Mouse (Mus musculus): ENCODE measurements at regions not wholly inside any gene's neighbourhood (a gene's known extent, or its start where the extent isn't known, plus 50 kb on each side); places are given as distances from the start of the nearest gene placed in this dataset.

DNA sequence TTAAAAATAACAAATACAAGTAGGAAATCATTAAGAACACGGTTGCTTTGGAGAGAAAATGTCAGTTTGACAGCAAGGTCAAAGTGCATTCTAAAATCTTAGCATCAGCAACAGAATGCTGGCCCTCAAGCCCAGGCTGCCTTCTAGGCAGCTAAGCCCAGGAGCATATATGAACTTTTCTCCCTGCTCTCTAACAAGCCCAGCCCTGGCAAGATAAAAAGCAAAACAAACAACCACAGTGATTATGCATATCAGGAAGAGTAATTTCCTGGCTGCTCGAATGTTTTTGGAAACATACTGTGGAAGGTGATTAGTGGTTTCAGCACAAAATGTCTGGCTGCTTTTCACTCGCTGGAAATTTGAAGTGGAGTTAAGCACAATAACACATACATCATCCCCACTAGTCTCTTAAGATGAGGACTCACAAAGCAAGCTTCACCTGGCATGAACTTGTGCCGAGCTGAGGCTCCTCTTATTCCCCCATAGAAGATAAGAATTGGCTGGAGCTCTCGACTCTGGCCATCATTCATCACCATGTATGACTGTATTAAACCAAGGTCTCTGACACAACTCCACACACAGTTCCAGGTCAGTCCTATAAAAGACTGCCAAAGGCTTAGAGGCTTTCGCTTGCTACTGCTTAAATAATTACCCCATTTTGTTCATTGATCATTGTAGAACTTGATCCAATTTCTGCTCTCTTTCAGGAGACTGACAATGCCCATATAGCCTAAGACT, 574.0 kb downstream of the Rps29 start:
- no peaks in the 10 kb centered on the region for H3K27me3 ChIP-seq (ENCODE audit: control insufficient read depth, insufficient read depth, low read length)
- H3K4me2 ChIP-seq (replicated peaks; ENCODE audit: low read depth, low read length): no peak overlapping the region
- H3K4me1 ChIP-seq (replicated peaks; ENCODE audit: control insufficient read depth, insufficient read depth, low read length): no peaks in the 10 kb centered on the region
- no peak overlapping the region for H3K27ac ChIP-seq (ENCODE audit: low read depth, low read length)
- 66% methylated on average over 6 of the region's 6 CpGs for WGBS
- H3K4me3 ChIP-seq (ENCODE audit: low read depth, low read length): no peak overlapping the region
- no peak for ATAC-seq (ENCODE audit: low FRiP score)
- H3K36me3 ChIP-seq (ENCODE audit: control insufficient read depth, insufficient read depth, low read length): no peaks in the 10 kb centered on the region
- no peak for DNase-seq (ENCODE audit: low spot score)
- H3K9me3 ChIP-seq (ENCODE audit: control insufficient read depth, low read length): no peaks in the 10 kb centered on the region
- no peak overlapping the region for H3K9ac ChIP-seq (ENCODE audit: low read depth, low read length)

DNA sequence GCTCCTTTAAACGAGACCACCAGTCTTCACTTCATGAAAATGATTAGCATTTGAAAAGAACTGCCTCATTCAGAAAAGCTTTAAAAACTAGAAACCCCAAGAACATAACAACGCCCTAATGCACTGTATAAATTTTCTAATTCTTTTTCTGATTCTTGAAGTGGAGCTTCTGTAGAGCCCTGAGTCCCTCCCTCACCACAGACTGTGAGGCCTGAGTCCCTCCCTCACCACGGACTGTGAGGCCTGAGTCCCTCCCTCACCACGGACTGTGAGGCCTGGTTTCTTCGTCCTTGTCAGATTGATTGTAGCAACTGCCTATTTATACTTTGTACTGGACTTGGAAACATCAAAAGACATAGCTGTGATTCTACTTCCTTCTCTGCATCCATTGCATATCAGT, 579.1 kb downstream of the Rps29 start:
- H3K4me3 ChIP-seq (ENCODE audit: low read depth, low read length): no peak overlapping the region
- no peak overlapping the region for H3K4me2 ChIP-seq (replicated peaks; ENCODE audit: low read depth, low read length)
- H3K9ac ChIP-seq (ENCODE audit: low read depth, low read length): no peak overlapping the region
- no peak overlapping the region for H3K27ac ChIP-seq (ENCODE audit: low read depth, low read length)
- no peaks in the 10 kb centered on the region for H3K36me3 ChIP-seq (ENCODE audit: control insufficient read depth, insufficient read depth, low read length)
- no peaks in the 10 kb centered on the region; the same call in 1 of the 2 replicates for H3K4me1 ChIP-seq (replicated peaks; ENCODE audit: control insufficient read depth, insufficient read depth, low read length)
- DNase-seq (ENCODE audit: low spot score) (no peak), ATAC-seq (ENCODE audit: low FRiP score) (peak; percentile 41; the same call in 1 of the 2 replicates)
- 35% methylated on average over 5 of the region's 5 CpGs for WGBS
- H3K9me3 ChIP-seq (ENCODE audit: control insufficient read depth, low read length): no peaks in the 10 kb centered on the region
- no peaks in the 10 kb centered on the region for H3K27me3 ChIP-seq (ENCODE audit: control insufficient read depth, insufficient read depth, low read length)

DNA sequence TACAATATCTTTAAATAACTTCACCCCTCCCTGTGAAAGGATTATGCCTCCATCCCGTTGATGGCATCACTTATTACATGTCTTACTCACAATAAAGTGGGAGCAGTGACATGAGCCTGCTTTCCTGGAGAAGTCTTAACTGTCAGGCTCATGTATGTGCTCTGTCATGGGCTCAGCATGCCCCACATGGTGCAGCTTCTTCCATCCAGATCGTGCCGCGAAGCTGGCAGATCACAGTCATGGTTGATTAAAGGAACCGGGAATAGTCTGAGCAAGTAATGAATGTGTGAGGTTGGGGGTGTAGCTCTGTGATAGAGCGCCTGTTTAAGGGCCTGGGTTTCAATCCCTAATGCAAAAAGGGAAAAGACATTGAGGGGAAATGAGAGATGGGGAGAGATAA, 581.5 kb downstream of the Rps29 start:
- Histone ChIP-seq H3K4me2 (replicated peaks; ENCODE audit: low read depth, low read length) (no peak overlapping the region), H3K4me3 (ENCODE audit: low read depth, low read length) (no peak overlapping the region), H3K9ac (ENCODE audit: low read depth, low read length) (no peak overlapping the region), H3K9me3 (ENCODE audit: control insufficient read depth, low read length) (no peaks in the 10 kb centered on the region), H3K4me1 (replicated peaks; ENCODE audit: control insufficient read depth, insufficient read depth, low read length) (no peaks in the 10 kb centered on the region; the same call in 1 of the 2 replicates), H3K36me3 (ENCODE audit: control insufficient read depth, insufficient read depth, low read length) (no peaks in the 10 kb centered on the region), H3K27me3 (ENCODE audit: control insufficient read depth, insufficient read depth, low read length) (no peaks in the 10 kb centered on the region), H3K27ac (ENCODE audit: low read depth, low read length) (no peak overlapping the region)
- 52% methylated on average over 6 of the region's 6 CpGs for WGBS
- peak; percentile 13 for DNase-seq (ENCODE audit: low spot score)
- peak; percentile 80 for ATAC-seq (ENCODE audit: low FRiP score)

DNA sequence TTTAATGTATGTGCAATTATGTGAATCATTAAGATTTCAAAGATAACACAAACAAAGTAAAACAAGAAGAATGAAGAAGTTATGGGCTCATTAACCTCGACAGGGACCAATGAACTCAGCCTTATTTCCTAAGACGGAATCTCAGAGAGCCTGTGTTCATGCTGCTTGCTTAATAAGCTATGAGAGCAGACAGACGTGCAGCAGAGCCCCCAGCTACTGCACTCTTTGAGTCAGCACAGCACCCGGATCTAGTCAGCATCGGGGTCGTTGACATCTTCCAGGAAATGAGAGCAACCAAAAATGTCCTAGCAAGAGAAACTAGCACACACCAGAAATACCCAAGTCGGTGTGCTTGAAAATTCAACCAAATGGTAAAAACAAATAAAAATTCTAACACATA, 582.1 kb downstream of the Rps29 start:
- H3K27ac ChIP-seq (ENCODE audit: low read depth, low read length): no peak overlapping the region
- no peak overlapping the region for H3K4me2 ChIP-seq (replicated peaks; ENCODE audit: low read depth, low read length)
- H3K36me3 ChIP-seq (ENCODE audit: control insufficient read depth, insufficient read depth, low read length): no peaks in the 10 kb centered on the region
- ATAC-seq (ENCODE audit: low FRiP score) (no peak), DNase-seq (ENCODE audit: low spot score) (no peak)
- 57% methylated on average over 7 of the region's 7 CpGs for WGBS
- H3K9me3 ChIP-seq (ENCODE audit: control insufficient read depth, low read length): no peaks in the 10 kb centered on the region
- no peaks in the 10 kb centered on the region for H3K27me3 ChIP-seq (ENCODE audit: control insufficient read depth, insufficient read depth, low read length)
- H3K4me3 ChIP-seq (ENCODE audit: low read depth, low read length): no peak overlapping the region
- no peaks in the 10 kb centered on the region; the same call in 1 of the 2 replicates for H3K4me1 ChIP-seq (replicated peaks; ENCODE audit: control insufficient read depth, insufficient read depth, low read length)
- no peak overlapping the region for H3K9ac ChIP-seq (ENCODE audit: low read depth, low read length)

DNA sequence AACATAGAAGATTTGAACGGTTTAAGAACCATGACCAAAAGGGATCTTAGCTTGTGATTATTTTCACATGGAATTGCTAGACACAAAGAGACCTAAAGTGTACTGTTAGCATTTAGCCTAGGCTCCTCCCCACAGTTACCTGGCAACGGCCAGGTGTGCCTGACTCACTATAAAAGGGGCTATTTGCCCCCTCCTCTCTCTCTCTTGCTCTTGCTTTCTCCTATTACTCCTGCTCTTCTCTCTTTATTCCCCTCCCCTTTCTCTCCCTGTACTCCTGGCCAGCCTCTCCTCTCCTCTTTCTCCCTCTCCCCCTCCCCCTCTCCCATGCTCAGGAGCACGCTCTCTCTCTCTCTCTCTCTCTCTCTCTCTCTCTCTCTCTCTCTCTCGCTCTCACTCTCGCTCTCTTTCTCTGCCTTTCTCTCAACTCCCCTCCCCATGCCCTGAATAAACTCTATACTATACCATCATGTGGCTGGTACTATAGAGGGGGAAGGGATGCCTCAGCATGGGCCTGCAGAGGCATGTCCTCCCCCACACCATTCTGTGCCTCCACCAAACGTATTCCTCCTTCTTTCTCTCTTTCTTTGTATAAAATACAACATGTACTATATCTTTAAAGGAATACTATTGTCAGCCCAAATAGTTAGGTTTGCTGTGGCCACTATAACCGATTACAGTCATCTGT, 603.9 kb downstream of the Rps29 start:
- 65% methylated on average over 7 of the region's 7 CpGs for WGBS
- Histone ChIP-seq H3K4me2 (replicated peaks; ENCODE audit: low read depth, low read length) (no peak overlapping the region), H3K9ac (ENCODE audit: low read depth, low read length) (no peak overlapping the region), H3K4me3 (ENCODE audit: low read depth, low read length) (no peak overlapping the region), H3K9me3 (ENCODE audit: control insufficient read depth, low read length) (no peaks in the 10 kb centered on the region), H3K36me3 (ENCODE audit: control insufficient read depth, insufficient read depth, low read length) (no peaks in the 10 kb centered on the region), H3K27ac (ENCODE audit: low read depth, low read length) (no peak overlapping the region), H3K27me3 (ENCODE audit: control insufficient read depth, insufficient read depth, low read length) (no peaks in the 10 kb centered on the region), H3K4me1 (replicated peaks; ENCODE audit: control insufficient read depth, insufficient read depth, low read length) (no peaks in the 10 kb centered on the region)
- DNase-seq (ENCODE audit: low spot score) (no peak), ATAC-seq (ENCODE audit: low FRiP score) (no peak)

DNA sequence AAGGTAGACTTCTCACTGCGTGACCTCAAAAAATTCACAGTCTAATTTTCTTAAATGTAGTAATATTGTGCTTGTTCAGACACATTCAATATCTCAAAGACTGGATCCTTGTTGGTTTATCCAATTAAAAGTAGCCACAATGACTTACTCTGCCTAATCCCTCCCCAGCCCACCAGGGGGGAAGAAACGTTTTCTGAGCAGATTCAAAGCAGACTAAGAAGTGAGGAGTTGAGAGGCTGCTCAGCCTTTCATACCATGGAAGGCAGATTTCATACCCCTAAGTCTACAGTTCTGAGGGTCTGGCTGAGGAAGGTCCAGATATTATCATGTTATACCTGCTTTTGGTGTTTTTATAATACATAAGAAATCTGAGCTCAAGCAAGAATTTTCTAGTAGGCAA, 604.7 kb downstream of the Rps29 start:
- ATAC-seq (ENCODE audit: low FRiP score) (no peak), DNase-seq (ENCODE audit: low spot score) (no peak)
- Histone ChIP-seq H3K36me3 (ENCODE audit: control insufficient read depth, insufficient read depth, low read length) (no peaks in the 10 kb centered on the region), H3K4me2 (replicated peaks; ENCODE audit: low read depth, low read length) (no peak overlapping the region), H3K9me3 (ENCODE audit: control insufficient read depth, low read length) (no peaks in the 10 kb centered on the region), H3K9ac (ENCODE audit: low read depth, low read length) (no peak overlapping the region), H3K4me3 (ENCODE audit: low read depth, low read length) (no peak overlapping the region), H3K4me1 (replicated peaks; ENCODE audit: control insufficient read depth, insufficient read depth, low read length) (no peaks in the 10 kb centered on the region), H3K27ac (ENCODE audit: low read depth, low read length) (no peak overlapping the region), H3K27me3 (ENCODE audit: control insufficient read depth, insufficient read depth, low read length) (no peaks in the 10 kb centered on the region)
- WGBS: 51% methylated on average over 2 of the region's 2 CpGs

DNA sequence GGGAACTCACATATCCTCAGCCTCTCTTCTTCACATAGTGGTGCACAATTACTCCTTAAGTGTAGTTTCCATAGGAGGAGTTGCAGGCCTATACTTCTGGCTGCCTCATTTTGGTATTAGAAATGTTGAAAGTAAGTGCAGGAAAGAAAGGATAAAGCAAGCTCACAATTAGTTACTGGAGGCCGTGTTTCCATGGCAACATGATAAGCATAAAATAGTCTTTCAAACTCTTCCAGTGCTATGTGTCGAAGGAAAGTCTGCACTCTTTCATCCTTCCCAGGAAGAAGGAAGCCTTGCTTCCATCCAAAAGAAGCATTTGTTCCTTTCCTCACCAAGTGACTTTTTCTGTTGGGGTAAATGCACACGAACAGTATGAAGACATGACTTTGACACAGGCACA, 617.2 kb downstream of the Rps29 start:
- H3K27ac ChIP-seq (ENCODE audit: low read depth, low read length): no peak overlapping the region
- DNase-seq (ENCODE audit: low spot score): peak; percentile 7
- WGBS: 46% methylated on average over 3 of the region's 3 CpGs
- H3K4me1 ChIP-seq (replicated peaks; ENCODE audit: control insufficient read depth, insufficient read depth, low read length): no peaks in the 10 kb centered on the region
- no peak overlapping the region for H3K4me3 ChIP-seq (ENCODE audit: low read depth, low read length)
- H3K27me3 ChIP-seq (ENCODE audit: control insufficient read depth, insufficient read depth, low read length): no peaks in the 10 kb centered on the region
- H3K9me3 ChIP-seq (ENCODE audit: control insufficient read depth, low read length): no peaks in the 10 kb centered on the region
- H3K9ac ChIP-seq (ENCODE audit: low read depth, low read length): no peak overlapping the region
- H3K4me2 ChIP-seq (replicated peaks; ENCODE audit: low read depth, low read length): no peak overlapping the region
- H3K36me3 ChIP-seq (ENCODE audit: control insufficient read depth, insufficient read depth, low read length): no peaks in the 10 kb centered on the region
- no peak for ATAC-seq (ENCODE audit: low FRiP score)

DNA sequence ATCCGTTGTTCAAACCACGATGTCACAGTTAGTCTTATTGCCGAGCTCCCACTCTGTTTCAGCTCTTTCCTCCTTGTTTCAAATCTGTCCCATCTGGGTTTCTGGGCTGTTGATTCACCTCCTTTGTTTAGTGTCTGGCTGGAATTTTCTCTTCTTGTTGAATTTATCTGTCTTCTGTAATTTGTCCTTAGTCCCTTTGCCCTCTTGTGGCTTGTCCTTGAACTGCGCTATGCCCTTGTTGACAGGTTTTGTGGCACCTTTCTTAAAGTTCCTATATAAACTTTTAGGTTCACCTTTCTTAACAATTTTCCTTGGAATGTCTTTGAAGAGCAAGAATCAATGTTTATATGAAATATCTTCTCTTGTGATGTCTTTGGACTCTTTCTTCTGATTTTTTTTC, 658.2 kb downstream of the Rps29 start:
- Histone ChIP-seq H3K4me1 (replicated peaks; ENCODE audit: control insufficient read depth, insufficient read depth, low read length) (no peaks in the 10 kb centered on the region), H3K27ac (ENCODE audit: low read depth, low read length) (no peak overlapping the region), H3K9me3 (ENCODE audit: control insufficient read depth, low read length) (no peaks in the 10 kb centered on the region), H3K27me3 (ENCODE audit: control insufficient read depth, insufficient read depth, low read length) (no peaks in the 10 kb centered on the region), H3K4me3 (ENCODE audit: low read depth, low read length) (no peak overlapping the region), H3K9ac (ENCODE audit: low read depth, low read length) (no peak overlapping the region), H3K4me2 (replicated peaks; ENCODE audit: low read depth, low read length) (no peak overlapping the region), H3K36me3 (ENCODE audit: control insufficient read depth, insufficient read depth, low read length) (no peaks in the 10 kb centered on the region)
- ATAC-seq (ENCODE audit: low FRiP score) (no peak), DNase-seq (ENCODE audit: low spot score) (peak; percentile 68)
- WGBS: 79% methylated on average over 4 of the region's 4 CpGs

DNA sequence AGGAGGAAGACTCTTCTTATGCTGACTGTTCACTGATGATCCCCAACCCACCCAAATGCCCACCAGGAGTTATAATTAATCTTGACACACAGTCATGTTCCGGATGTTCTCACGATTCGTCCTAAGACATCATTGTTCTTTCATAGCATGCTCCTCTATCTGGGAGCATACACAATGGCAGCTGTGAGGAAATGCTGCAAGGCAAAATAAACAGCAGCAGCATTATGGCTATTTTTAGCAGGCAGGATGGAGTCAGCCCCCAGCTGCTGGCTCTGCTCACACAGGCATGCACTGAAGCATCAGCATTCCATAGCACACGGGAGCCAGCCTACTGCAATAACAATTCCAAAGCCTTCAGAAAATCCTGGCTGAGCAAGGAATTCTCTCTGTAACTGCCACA, 696.0 kb downstream of the Rps29 start:
- Histone ChIP-seq H3K4me3 (ENCODE audit: low read depth, low read length) (no peak overlapping the region), H3K9me3 (ENCODE audit: control insufficient read depth, low read length) (no peaks in the 10 kb centered on the region), H3K4me1 (replicated peaks; ENCODE audit: control insufficient read depth, insufficient read depth, low read length) (no peaks in the 10 kb centered on the region), H3K9ac (ENCODE audit: low read depth, low read length) (no peak overlapping the region), H3K27me3 (ENCODE audit: control insufficient read depth, insufficient read depth, low read length) (no peaks in the 10 kb centered on the region), H3K4me2 (replicated peaks; ENCODE audit: low read depth, low read length) (no peak overlapping the region), H3K27ac (ENCODE audit: low read depth, low read length) (no peak overlapping the region), H3K36me3 (ENCODE audit: control insufficient read depth, insufficient read depth, low read length) (no peaks in the 10 kb centered on the region)
- WGBS: 59% methylated on average over 4 of the region's 4 CpGs
- DNase-seq (ENCODE audit: low spot score) (peak; percentile 4), ATAC-seq (ENCODE audit: low FRiP score) (no peak)
